Mouse (Mus musculus) kidney, embryonic 14.5 days (tissue): Measurements from ENCODE around the gene Slc6a11. TPM values are rescaled to one million over a fixed set of nuclear protein-coding genes. Genes with fewer than 3 reads are reported as not detected.
A peak's percentile ranks its signal among the peaks of the same experiment; 100 is the strongest.

ENCODE experiments used
- ATAC-seq: fragments of 200-750 bp; cut with Nextera tagmentation; 2 replicates; pipeline ENCODE4 v1.8.0; 2017; ENCODE audit warnings: moderate number of reproducible peaks, mild to moderate bottlenecking, moderate TSS enrichment, moderate library complexity; ENCODE audit not compliant: low FRiP score, low TSS enrichment
- H3K27ac ChIP-seq: fragments of 300-500 bp; sonication (generic); 2 replicates; pipeline ENCODE4 v1.5.1; 2014; ENCODE audit warnings: low read depth, mild to moderate bottlenecking, low read length, moderate library complexity, mixed read lengths
- H3K27me3 ChIP-seq: fragments of 300-500 bp; sonication (generic); 2 replicates; pipeline ENCODE4 v1.6.1; 2014; ENCODE audit warnings: mild to moderate bottlenecking, low read length; ENCODE audit not compliant: control insufficient read depth, insufficient read depth
- H3K36me3 ChIP-seq: fragments of 300-500 bp; sonication (generic); 2 replicates; pipeline ENCODE4 v1.6.1; 2014; ENCODE audit warnings: low read length, mixed read lengths; ENCODE audit not compliant: control insufficient read depth, insufficient read depth
- H3K4me1 ChIP-seq: fragments of 300-500 bp; sonication (generic); 2 replicates; pipeline ENCODE4 v1.6.1; 2014; ENCODE audit warnings: low read length, mixed read lengths; ENCODE audit not compliant: control insufficient read depth, insufficient read depth
- H3K4me2 ChIP-seq: fragments of 300-500 bp; sonication (generic); replicated peaks from 2 replicates; pipeline ENCODE4 v1.6.1; 2014; ENCODE audit warnings: low read depth, mild to moderate bottlenecking, low read length
- H3K4me3 ChIP-seq: fragments of 300-500 bp; sonication (generic); 2 replicates; pipeline ENCODE4 v1.5.1; 2014; ENCODE audit warnings: mild to moderate bottlenecking, low read length
- H3K9ac ChIP-seq: fragments of 300-500 bp; sonication (generic); 2 replicates; pipeline ENCODE4 v1.6.1; 2014; ENCODE audit warnings: low read depth, mild to moderate bottlenecking, low read length, moderate library complexity
- H3K9me3 ChIP-seq: fragments of 300-500 bp; sonication (generic); 2 replicates; pipeline ENCODE4 v1.6.1; 2016; ENCODE audit warnings: low read length; ENCODE audit not compliant: control insufficient read depth
- WGBS: fragments of 180-500 bp; shearing (Covaris S2); extraction: QIAGEN DNeasy Blood & Tissue Kit; methylation state at CpG from one replicate; pipeline ENCODE4 v1.1.7; 2014; 5-methylcytosine and 5-hydroxymethylcytosine counted together
- polyA plus RNA-seq: library from polyadenylated mRNA; unstranded; fragments of >200 nt; fragmentation: Nextera tagmentation; extraction: Ambion mirVana; gene quantifications from 2 replicates; pipeline ENCODE4 v1.2.1, GENCODE M21; 2014

Gene Slc6a11
- polyA plus RNA-seq, 1 experiment from 2014 or later = 0.11 TPM

GRCm38 (mm10) chr6:114245665-114246064 lies 114.6 kb downstream of the Slc6a11 start:
- Histone ChIP-seq H3K27me3 (no peaks in the 10 kb centered on the region), H3K9ac (no peak overlapping the region), H3K4me1 (no peaks in the 10 kb centered on the region), H3K9me3 (no peaks in the 10 kb centered on the region), H3K4me3 (no peak overlapping the region), H3K36me3 (no peaks in the 10 kb centered on the region), H3K4me2 (no peak overlapping the region), H3K27ac (no peak overlapping the region)
- no peak for ATAC-seq
- WGBS = 81% methylated on average over 11 of the region's 11 CpGs

DNA sequence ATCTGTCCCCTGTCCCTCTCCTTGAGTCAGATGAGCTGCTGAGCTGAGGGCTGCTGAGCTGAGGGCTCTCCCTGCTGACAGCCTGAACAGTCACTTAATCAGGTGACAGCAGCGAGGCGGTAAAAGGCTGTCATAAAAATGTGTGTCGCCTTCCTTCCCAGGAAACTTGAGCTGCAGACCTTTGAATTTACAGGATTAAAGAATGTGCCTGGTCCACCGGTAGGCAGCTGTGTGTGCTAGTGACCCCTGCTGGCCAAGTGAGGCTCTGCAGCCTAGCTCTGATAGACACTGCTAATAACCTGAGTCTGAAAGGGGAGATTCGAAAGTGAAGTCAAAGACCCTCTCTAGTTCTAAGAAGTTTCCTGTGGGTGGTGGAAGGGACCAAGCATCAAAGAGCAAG lies 119.3 kb downstream of the Slc6a11 start:
- Histone ChIP-seq H3K27ac (no peak overlapping the region), H3K9ac (no peak overlapping the region), H3K4me1 (no peaks in the 10 kb centered on the region), H3K4me3 (no peak overlapping the region), H3K9me3 (no peaks in the 10 kb centered on the region), H3K27me3 (no peaks in the 10 kb centered on the region), H3K36me3 (no peaks in the 10 kb centered on the region), H3K4me2 (no peak overlapping the region)
- ATAC-seq = peak; percentile 68
- WGBS = 4% methylated on average over 5 of the region's 5 CpGs

GRCm38 (mm10) chr6:114254927-114255326 lies 123.9 kb downstream of the Slc6a11 start:
- Histone ChIP-seq H3K9ac (no peak overlapping the region), H3K27me3 (no peaks in the 10 kb centered on the region), H3K4me2 (no peak overlapping the region), H3K36me3 (no peaks in the 10 kb centered on the region), H3K4me3 (no peak overlapping the region), H3K9me3 (no peaks in the 10 kb centered on the region), H3K4me1 (no peaks in the 10 kb centered on the region), H3K27ac (no peak overlapping the region)
- ATAC-seq = no peak
- WGBS = 52% methylated on average over 14 of the region's 14 CpGs

- Histone ChIP-seq H3K36me3 (no peaks in the 10 kb centered on the region), H3K4me2 (no peak overlapping the region), H3K4me3 (no peak overlapping the region), H3K9ac (no peak overlapping the region), H3K4me1 (no peaks in the 10 kb centered on the region), H3K9me3 (no peaks in the 10 kb centered on the region), H3K27me3 (no peaks in the 10 kb centered on the region), H3K27ac (no peak overlapping the region)
- 86% methylated on average over 1 of the region's 1 CpGs for WGBS
- no peak for ATAC-seq
Measured at GRCm38 (mm10) chr6:114257762-114258361, 126.8 kb downstream of the Slc6a11 start.

GRCm38 (mm10) chr6:114258661-114259193 lies 127.7 kb downstream of the Slc6a11 start:
- no peak overlapping the region for H3K4me3 ChIP-seq
- H3K9me3 ChIP-seq = no peaks in the 10 kb centered on the region
- H3K4me2 ChIP-seq = no peak overlapping the region
- H3K27me3 ChIP-seq = no peaks in the 10 kb centered on the region
- no peak overlapping the region for H3K27ac ChIP-seq
- ATAC-seq = no peak
- H3K9ac ChIP-seq = no peak overlapping the region
- WGBS = 67% methylated on average over 3 of the region's 3 CpGs
- no peaks in the 10 kb centered on the region for H3K4me1 ChIP-seq
- H3K36me3 ChIP-seq = no peaks in the 10 kb centered on the region

DNA sequence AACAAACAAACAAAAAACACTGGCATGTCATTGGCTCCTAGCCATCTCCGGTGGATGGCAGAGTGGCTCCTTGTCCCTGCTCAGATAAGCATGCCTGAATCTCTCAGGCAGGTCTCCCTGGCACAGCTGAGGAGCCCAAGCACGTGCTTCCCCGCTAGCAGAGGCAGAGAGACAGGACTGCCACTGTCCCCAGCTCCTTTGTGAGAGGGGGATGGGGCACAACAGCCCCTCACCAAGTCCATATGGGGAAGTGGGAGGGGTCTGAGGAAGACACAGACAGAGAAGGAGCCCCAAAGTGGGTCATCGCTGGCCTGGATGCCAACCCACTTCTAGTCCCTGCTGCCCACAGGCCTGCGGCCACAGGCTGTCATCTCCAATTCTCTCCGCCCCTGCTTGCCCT lies 130.6 kb downstream of the Slc6a11 start:
- ATAC-seq = no peak
- no peaks in the 10 kb centered on the region for H3K36me3 ChIP-seq
- H3K9ac ChIP-seq = no peak overlapping the region
- no peak overlapping the region for H3K27ac ChIP-seq
- no peaks in the 10 kb centered on the region for H3K9me3 ChIP-seq
- WGBS = 74% methylated on average over 6 of the region's 6 CpGs
- H3K27me3 ChIP-seq = 0 out of 2 replicates have a peak, but pooled peaks cover 4% of the 10 kb centered on the region
- no peak overlapping the region for H3K4me2 ChIP-seq
- no peak overlapping the region for H3K4me3 ChIP-seq
- H3K4me1 ChIP-seq = no peaks in the 10 kb centered on the region

DNA sequence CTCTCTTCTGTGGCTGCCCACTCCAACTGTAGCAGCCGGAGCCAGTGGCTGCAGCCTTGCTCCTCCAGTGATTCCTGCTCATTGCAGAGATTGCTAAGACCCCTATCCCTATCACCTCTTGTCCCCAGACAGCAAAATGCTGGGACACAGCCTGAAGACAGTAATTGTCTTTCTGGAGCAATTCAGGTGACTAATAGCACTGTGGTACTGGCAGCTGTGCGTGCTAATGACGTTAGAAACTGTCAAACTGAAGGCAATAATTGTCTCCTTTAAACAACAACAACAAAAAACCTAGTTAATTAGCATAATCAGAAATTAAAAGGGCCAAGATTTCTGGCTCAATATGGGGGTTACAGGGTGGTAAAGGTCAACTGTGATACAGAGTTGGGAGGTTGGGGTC lies 133.0 kb downstream of the Slc6a11 start:
- Histone ChIP-seq H3K9ac (no peak overlapping the region), H3K36me3 (no peaks in the 10 kb centered on the region), H3K4me1 (no peaks in the 10 kb centered on the region), H3K4me2 (no peak overlapping the region), H3K4me3 (no peak overlapping the region), H3K9me3 (no peaks in the 10 kb centered on the region), H3K27me3 (0 out of 2 replicates have a peak, but pooled peaks cover 4% of the 10 kb centered on the region), H3K27ac (no peak overlapping the region)
- no peak for ATAC-seq
- 51% methylated on average over 3 of the region's 3 CpGs for WGBS

GRCm38 (mm10) chr6:114264426-114264825 lies 133.4 kb downstream of the Slc6a11 start:
- 66% methylated on average over 5 of the region's 5 CpGs for WGBS

GRCm38 (mm10) chr6:114266273-114266672 lies 135.2 kb downstream of the Slc6a11 start:
- Histone ChIP-seq H3K4me3 (no peak overlapping the region), H3K36me3 (no peaks in the 10 kb centered on the region), H3K9me3 (no peaks in the 10 kb centered on the region), H3K27ac (no peak overlapping the region), H3K27me3 (0 out of 2 replicates have a peak, but pooled peaks cover 4% of the 10 kb centered on the region), H3K4me2 (no peak overlapping the region), H3K9ac (no peak overlapping the region), H3K4me1 (no peaks in the 10 kb centered on the region)
- no peak for ATAC-seq

More at GRCm38 (mm10) chr6:114264426-114264825, 133.4 kb downstream of the Slc6a11 start:
- H3K27ac ChIP-seq = no peak overlapping the region
- no peak for ATAC-seq
- H3K36me3 ChIP-seq = no peaks in the 10 kb centered on the region
- H3K4me1 ChIP-seq = no peaks in the 10 kb centered on the region
- H3K9me3 ChIP-seq = no peaks in the 10 kb centered on the region
- no peak overlapping the region for H3K4me2 ChIP-seq
- no peak overlapping the region for H3K4me3 ChIP-seq
- H3K27me3 ChIP-seq = 0 out of 2 replicates have a peak, but pooled peaks cover 4% of the 10 kb centered on the region
- no peak overlapping the region for H3K9ac ChIP-seq
